Mouse (Mus musculus) cerebral cortex, adult 2 months (tissue): Measurements from ENCODE around the gene Prkg1.

Source experiments
- WGBS: fragments of 180-500 bp; shearing (Covaris S2); methylation state at CpG from one replicate; pipeline ENCODE4 v1.1.7; 2018; 5-methylcytosine and 5-hydroxymethylcytosine counted together

The Prkg1 gene

DNA sequence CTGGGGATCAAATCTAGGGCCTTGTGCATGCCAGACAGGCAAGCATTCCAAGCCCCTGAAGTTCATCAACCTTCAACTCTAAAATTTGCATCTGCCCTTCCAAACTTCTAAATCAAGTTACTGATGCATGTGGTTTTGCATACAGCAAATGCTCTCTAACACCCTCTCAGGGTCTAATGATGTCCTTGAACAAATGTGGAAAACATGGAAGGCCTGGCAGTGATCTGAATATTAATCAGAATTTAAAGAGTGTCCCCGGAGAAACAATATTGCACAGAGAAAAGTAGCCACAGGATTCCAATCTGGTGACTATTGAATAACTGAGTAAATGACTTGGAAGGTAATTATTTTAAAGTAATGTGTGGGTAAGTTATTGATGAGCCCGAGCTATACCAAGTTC lies 481.2 kb downstream of the Prkg1 start:
- WGBS, result 60% methylated on average over 2 of the region's 2 CpGs

DNA sequence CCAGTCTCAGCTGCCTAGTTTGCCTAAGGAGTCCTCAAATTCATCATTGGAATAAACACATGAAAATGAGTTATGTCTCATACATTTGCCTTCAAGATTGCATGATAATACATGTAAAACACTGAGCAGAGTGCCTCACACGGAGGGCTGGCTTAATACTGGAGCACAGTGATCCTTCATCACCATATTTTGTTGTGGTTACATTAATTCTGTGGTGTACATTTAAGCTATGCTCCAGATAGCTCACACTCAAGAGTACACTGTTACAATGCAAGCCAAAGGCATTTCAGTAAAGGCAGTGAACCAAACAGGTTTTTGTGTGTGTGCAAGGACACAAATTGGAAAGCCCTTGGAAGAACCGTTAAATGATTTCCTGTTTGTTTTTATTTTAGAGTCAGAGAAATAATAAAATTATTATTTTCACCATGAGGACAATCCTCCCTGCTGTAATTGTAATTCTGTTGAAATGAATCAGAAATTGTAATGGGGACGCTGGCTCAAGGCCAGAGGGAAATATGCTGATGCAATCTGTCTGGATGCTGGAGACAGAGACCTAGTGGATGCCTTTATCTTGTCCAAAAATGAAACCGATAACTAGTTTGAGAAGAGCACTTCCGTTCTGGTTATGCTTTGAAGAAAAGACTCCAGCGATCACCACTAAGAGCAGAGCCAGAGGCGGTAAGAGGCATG lies 484.9 kb downstream of the Prkg1 start:
- 56% methylated on average over 7 of the region's 7 CpGs for WGBS

DNA sequence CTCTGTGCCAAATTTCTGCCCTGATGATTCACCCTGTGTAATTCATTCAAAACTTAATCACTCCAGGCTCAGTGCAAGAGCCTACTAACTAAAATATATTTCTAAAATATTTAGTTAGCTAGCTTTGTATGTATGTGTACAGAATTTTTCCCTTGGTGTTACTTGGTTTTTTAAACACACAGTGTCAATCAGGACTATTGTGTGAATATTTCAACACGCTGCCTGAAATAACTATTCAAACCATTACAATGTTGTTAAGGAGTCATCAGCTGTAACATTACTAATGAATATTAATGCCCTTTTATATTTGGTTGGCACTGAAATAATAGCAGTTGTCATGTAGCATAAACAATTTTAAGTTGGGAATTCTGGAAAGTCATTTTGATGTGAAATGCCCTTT lies 502.4 kb downstream of the Prkg1 start:
- WGBS, result 68% methylated on average over 1 of the region's 1 CpGs

- WGBS, result 77% methylated on average over 2 of the region's 2 CpGs
These were observed 509.1 kb downstream of the Prkg1 start for GRCm38 (mm10) chr19:31255780-31256179.

DNA sequence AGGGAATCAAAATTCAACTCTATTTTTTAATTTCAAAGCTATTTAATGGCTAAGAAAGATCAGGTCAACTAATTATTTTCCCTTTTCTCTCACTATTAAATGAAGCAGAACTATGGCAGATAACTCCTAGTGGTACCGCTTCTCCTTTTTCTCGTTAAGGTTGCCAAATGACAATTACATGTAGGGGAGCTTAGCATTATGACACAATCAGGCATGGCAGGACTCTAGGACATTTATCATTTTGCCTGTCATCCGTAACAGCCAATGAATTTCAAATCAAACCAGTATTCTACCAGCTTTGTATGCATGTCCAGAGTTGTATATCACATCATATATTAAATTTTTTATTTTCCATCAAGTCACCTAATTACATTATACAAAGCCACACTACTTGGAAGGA lies 536.4 kb downstream of the Prkg1 start:
- 76% methylated on average over 3 of the region's 3 CpGs for WGBS

GRCm38 (mm10) chr19:31223457-31223856 lies 541.4 kb downstream of the Prkg1 start:
- 96% methylated on average over 1 of the region's 1 CpGs for WGBS

GRCm38 (mm10) chr19:31219261-31219660 lies 545.6 kb downstream of the Prkg1 start:
- 95% methylated on average over 4 of the region's 4 CpGs for WGBS

DNA sequence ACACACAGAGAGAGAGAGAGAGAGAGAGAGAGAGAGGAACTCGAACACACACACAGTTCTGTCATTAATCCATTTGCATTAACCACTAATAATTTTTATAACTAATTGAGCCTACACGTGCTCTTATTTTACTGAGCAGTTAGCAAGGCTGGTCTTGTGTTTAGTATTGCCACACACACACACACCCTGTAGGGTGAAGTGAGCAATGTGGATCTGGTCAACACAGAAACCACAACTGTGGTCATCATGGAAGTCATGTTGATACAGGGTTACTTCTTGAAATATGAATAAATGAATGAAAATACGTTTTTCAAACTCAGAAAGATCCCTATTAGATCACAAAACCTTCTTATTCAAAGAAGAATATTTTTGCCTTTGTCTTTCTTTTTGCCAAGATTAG lies 554.0 kb downstream of the Prkg1 start:
- WGBS, result 88% methylated on average over 3 of the region's 3 CpGs

DNA sequence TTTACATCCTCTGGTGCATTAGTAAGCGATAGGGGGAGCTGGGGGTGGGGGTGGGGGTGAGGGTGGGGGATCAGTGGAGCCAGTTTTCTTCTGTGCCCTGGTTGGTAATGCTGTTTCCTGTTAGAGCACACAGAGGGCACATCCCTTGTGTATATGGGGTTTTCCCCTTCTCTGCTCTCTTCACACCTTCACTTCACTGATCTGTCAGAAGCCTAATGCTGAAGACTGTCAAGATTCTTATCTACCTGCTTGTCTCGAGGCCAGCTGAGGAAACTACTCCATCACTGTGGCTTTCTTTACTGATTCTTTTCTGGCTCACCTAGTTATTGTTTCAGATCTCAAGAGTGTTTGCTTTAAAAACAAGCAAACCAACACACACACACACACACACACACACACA lies 554.4 kb downstream of the Prkg1 start:
- 61% methylated on average over 2 of the region's 2 CpGs for WGBS

DNA sequence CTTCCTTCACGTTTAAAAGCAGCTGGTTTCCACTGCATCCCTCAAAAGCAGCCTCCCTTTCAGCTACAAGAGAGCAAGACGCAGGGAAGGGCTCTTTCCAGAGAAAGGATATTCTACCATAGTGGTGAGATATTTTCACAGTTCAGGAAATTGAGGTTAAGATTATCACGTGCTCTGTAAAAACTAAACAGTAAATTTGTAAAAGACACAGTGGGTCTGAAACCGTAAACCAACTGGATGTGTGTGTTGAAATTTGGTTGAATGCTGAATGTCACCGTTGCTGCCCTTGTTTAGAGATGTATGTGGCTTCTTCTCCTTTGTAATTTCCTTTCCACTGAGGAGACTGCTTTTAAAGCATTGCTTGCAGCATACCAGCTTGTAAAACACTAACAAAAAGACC lies 565.2 kb downstream of the Prkg1 start:
- 59% methylated on average over 5 of the region's 5 CpGs for WGBS

- 77% methylated on average over 4 of the region's 4 CpGs for WGBS
These were observed 566.4 kb downstream of the Prkg1 start for GRCm38 (mm10) chr19:31198461-31198860.

DNA sequence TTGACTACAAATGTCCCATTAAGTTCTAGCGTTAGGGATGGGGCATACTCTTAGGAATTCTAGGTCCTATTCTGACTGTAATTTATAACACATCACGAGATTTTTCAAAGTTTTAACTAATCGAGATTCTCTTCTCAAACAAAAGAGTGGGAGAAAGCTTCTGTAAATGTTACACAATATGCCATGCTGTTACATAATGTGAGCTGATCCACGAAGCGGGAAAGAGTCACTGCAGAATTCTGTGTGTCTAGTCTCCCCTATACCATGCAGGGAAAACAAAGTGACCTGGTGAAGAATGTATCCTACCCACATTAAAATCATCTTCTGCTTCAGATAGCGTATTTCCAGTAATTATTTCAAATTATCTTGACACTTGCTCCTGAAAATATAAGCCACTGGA lies 567.8 kb downstream of the Prkg1 start:
- WGBS, result 53% methylated on average over 6 of the region's 6 CpGs

DNA sequence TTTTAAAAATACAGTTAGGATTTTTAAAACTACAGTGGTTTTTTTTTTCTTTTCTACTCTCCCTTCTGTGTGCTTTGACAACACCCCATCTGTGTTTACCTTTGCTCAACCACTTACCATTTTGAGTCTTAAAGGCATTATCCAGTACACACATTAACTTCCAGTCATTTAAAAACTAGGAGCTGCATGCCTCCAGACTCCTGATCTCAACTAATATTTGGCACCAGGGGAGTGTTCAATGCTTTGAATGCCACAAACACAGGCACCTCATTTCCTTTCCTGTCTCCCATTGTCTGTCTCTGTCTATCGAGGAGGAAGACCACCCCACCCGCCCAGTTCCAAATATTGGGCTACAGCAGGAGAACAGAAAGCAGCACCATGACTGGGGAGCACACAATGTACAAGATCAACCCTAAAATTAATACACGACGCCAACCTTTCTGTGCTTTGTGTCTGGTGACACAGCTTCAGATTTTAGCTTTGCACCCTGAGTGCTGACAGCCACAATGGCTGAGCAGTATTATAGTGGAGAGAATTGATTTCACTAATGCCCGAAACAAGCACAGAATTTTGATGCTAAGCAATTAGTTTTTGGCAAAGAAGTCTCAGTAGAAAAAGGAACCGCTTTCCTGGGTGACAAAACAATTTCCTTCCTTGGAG lies 576.1 kb downstream of the Prkg1 start:
- 50% methylated on average over 6 of the region's 6 CpGs for WGBS

DNA sequence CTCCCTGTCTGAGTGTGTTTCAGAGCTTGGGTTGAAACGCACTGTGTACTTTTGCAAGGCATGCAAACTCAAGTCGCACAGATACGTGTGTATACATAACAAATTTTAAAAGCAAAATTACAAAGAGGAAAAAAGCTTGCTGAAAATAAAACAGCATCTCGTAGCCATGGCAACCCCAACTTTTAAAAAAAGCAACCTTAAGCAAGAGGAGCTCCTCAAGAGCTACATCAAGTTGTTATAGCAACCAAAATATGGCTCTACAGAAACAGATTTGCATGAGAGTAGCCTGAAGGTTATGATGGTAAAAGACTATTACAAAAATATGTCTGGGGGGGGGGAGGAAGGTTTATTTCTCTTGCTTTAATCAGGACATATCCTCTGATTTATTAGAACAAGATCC lies 584.1 kb downstream of the Prkg1 start:
- 57% methylated on average over 4 of the region's 4 CpGs for WGBS

- WGBS, result 76% methylated on average over 8 of the region's 8 CpGs
These were observed 587.4 kb downstream of the Prkg1 start for GRCm38 (mm10) chr19:31177279-31177922.

GRCm38 (mm10) chr19:31170985-31171384 lies 593.8 kb downstream of the Prkg1 start:
- 67% methylated on average over 1 of the region's 1 CpGs for WGBS

GRCm38 (mm10) chr19:31158944-31159460 lies 605.8 kb downstream of the Prkg1 start:
- WGBS, result 80% methylated on average over 6 of the region's 6 CpGs

DNA sequence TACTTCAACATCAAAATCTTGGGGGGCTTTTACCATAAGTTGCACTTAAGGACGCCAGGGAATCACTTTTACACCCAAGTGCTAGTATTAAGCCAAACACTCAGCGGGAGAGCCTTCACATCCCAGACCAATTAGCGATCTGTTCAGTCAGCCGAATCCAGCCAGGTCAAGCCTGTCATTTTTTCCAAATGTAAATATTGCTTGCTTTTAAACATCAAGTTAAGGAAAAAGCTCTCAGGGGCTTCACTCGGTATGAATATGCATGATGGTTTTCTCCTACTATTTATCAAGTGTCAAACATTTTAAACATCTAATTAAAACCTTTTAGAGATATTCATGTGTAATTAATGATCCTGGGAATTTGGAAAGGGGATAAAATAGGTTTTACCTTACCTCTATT lies 611.4 kb downstream of the Prkg1 start:
- 57% methylated on average over 5 of the region's 5 CpGs for WGBS

GRCm38 (mm10) chr19:31149902-31150301 lies 614.9 kb downstream of the Prkg1 start:
- 98% methylated on average over 2 of the region's 2 CpGs for WGBS

DNA sequence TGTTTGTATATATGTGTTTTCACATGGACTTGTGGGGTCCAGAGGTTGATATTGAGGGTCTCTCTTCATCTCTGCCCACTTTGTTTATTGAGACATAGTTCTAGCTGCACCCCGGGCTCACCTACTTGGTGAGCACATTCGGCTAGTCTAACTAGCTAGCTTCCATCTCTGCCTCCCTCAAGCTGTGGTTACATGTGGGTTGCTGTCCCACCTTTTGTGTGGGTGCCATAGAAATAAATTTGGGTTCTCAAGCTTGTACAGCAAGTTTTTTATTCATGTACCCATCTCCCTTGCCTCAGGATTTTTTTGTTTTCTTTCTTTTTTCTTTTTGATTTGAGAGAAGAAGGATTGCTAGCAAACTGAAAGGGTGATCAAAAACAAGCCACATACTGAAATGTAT lies 617.4 kb downstream of the Prkg1 start:
- WGBS, result 77% methylated on average over 2 of the region's 2 CpGs

- WGBS, result 40% methylated on average over 3 of the region's 3 CpGs
These were observed 618.7 kb downstream of the Prkg1 start for GRCm38 (mm10) chr19:31146156-31146555.

- WGBS, result 58% methylated on average over 7 of the region's 7 CpGs
These were observed 622.9 kb downstream of the Prkg1 start for GRCm38 (mm10) chr19:31141905-31142304.

DNA sequence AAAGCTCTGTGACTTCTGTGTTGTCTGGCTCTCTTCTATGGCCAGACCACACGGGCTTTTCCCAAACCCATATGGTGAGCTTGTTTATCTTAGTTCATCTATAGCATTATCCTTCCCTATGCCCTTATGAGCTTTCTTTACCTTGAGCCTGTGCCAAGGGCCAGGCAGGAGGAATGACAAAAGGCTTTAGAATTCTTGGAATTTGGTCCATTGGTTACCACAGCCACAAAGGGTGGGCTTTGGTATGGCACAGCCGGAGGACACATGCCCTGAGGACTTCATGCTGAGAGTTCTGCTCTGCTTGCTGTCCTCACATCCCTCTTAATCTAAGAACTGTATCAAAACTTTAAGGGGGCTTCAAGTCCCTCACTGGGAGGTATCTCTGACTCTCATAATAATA lies 628.5 kb downstream of the Prkg1 start:
- WGBS, result 41% methylated on average over 2 of the region's 2 CpGs
